Mouse (Mus musculus): ENCODE data around the gene Gatm. TPM values are rescaled to one million over a fixed set of nuclear protein-coding genes. Genes with fewer than 3 reads are reported as not detected.

Gene Gatm
- 4.2 and 5.9 TPM in 2 replicates for polyA plus RNA-seq (2011; ENCODE audit: insufficient read depth, insufficient read length, low read depth, missing spikeins)

DNA sequence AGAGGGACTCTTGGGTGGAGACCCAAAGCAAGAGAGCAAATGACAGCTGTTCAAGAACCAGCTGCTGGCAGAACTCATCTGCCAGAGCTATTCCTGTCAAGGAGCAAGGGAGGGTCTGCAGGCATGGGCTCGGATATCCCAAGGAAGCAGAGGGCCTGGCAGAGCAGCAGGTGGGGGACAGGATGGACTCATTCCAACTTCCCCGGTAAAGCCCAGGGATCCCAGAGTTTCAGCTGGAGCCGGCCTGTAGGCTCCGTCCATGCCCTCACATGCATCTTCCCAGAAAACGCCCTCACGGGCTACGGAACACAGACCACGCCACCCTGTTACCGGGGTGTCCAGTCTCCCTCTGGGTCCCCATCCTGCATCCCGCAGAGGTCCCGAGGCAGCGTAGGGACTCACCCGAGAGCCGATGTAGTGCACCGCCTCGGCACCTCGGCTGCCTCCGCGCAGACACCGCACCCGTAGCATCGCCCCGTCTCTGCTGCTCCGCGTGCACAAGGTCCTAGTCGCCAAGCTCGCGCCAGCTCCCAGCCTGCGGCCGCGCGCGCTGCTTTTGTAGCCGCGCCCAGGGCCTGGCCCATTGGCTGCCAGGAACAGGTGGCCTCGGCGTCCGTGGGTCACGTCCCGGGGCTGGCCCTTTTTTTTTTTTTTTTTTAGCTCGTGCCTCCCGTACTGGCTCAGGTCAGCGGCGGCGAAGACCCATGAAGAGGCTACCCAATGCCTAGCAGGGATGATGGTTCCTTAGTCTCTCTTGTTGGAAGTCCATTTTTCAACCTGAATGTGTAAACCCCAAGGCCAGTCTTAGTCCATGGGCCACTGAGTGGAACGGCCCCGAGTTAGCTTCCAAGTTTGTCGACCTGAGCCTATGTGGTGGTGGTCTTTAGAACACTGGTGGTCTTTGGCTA, at the start of gene Gatm:
Gatm (minus strand) TSS at position 558 of the 908 bp plus-strand sequence.
- peak within 1 kb of the TSS; percentile 62 for H3K4me3 ChIP-seq (ENCODE audit: low read depth, low read length)
- H3K27me3 ChIP-seq (ENCODE audit: control insufficient read depth, insufficient read depth, low read length, poor library complexity, severe bottlenecking) = peaks cover 8% of the 10 kb centered on the region
- no peaks in the 10 kb centered on the region for H3K9me3 ChIP-seq (replicated peaks; ENCODE audit: control insufficient read depth, insufficient read depth, low read length, poor library complexity, severe bottlenecking)
- no peaks in the 10 kb centered on the region for H3K4me1 ChIP-seq (ENCODE audit: control insufficient read depth, insufficient read depth, low read length)
- no peak for TF ChIP-seq CTCF (IDR thresholded peaks at IDR 0.05; ENCODE audit: low read depth, low read length)
- no peak for TF ChIP-seq EP300 (IDR thresholded peaks at IDR 0.05; ENCODE audit: insufficient read depth, low read depth, low read length)
- TF ChIP-seq POLR2A (IDR thresholded peaks at IDR 0.05; ENCODE audit: insufficient read depth, low read length) = no peak
- H3K27ac ChIP-seq (ENCODE audit: insufficient read depth, low read length) = no peak within 1 kb of the TSS
- peak within 1 kb of the TSS; percentile 4; the same call in 1 of the 2 replicates for H3K9ac ChIP-seq (ENCODE audit: low read depth, poor library complexity, severe bottlenecking)
- H3K36me3 ChIP-seq (ENCODE audit: control insufficient read depth, insufficient read depth, low read length, poor library complexity, severe bottlenecking) = no peaks in the 10 kb centered on the region

DNA sequence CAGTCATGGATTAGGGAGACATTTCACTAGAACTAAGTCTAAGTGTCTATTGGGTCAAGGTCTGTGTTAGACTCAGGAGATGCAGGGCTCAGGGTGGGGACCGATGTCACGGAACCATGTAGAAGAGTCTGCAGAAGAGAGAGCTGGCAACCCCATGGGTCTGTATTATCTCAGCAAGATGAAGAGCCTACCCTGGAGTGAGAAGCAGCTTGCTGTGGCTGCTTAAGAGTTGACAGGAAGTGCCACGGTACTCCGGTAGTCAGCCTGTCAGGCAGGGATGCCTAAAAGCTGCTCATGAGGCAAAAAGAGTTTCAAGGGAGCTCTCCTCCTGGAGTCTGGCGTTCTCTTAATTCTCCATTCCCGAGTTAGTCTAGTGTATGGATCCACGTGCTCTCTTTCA, 48.7 kb upstream of the Gatm start:
- peaks cover 7% of the 10 kb centered on the region for H3K4me1 ChIP-seq (ENCODE audit: control insufficient read depth, insufficient read depth, low read length)
- no peak overlapping the region for H3K9ac ChIP-seq (ENCODE audit: low read depth, poor library complexity, severe bottlenecking)
- no peak overlapping the region; the same call in 1 of the 2 replicates for H3K27ac ChIP-seq (ENCODE audit: insufficient read depth, low read length)
- no peak for TF ChIP-seq EP300 (IDR thresholded peaks at IDR 0.05; ENCODE audit: insufficient read depth, low read depth, low read length)
- TF ChIP-seq CTCF (IDR thresholded peaks at IDR 0.05; ENCODE audit: low read depth, low read length) = no peak
- TF ChIP-seq POLR2A (IDR thresholded peaks at IDR 0.05; ENCODE audit: insufficient read depth, low read length) = no peak
- no peaks in the 10 kb centered on the region for H3K36me3 ChIP-seq (ENCODE audit: control insufficient read depth, insufficient read depth, low read length, poor library complexity, severe bottlenecking)
- no peaks in the 10 kb centered on the region for H3K27me3 ChIP-seq (ENCODE audit: control insufficient read depth, insufficient read depth, low read length, poor library complexity, severe bottlenecking)
- no peak overlapping the region for H3K4me3 ChIP-seq (ENCODE audit: low read depth, low read length)
- no peaks in the 10 kb centered on the region for H3K9me3 ChIP-seq (replicated peaks; ENCODE audit: control insufficient read depth, insufficient read depth, low read length, poor library complexity, severe bottlenecking)

DNA sequence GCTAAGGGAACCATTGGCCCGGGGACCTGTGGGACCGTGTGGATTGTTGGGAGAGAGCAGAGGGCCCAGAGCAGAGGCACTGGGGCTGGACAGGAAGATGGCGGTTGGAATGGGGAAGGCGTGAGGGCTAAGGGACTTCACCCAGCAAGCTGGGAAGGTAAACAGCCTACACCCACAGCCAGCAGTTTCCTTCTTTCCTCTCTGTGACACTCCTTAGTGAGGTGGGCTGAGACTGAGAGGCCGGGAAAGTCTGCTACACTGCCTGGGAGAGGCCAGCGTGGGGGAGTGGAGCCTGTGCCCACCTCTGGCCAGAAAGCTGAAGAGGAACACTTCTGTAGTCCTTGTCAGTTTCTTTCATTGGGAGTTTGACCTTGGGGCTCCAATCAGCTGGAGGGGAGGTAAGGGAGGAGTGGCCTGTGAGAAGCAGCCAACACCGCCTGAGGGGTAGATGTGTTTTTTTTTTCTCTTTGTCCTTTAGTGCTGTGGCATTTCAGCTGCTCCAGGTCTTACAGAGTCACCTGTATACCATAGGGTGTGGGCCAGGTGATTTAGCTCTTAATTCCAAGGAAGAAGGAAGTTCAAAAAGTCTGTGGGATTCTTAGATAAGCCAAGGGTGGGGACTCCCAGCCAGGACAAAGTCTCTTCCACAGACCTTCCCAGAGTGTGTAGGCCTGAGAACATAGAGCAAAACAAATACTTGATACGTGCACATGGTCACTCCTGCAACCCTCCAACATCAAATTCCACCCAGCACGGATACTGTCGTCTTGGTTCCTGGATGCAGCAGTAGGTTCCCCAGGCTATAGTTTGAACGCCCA, 46.8 kb upstream of the Gatm start:
- Histone ChIP-seq H3K36me3 (ENCODE audit: control insufficient read depth, insufficient read depth, low read length, poor library complexity, severe bottlenecking) (no peaks in the 10 kb centered on the region), H3K9ac (ENCODE audit: low read depth, poor library complexity, severe bottlenecking) (no peak overlapping the region), H3K27me3 (ENCODE audit: control insufficient read depth, insufficient read depth, low read length, poor library complexity, severe bottlenecking) (no peaks in the 10 kb centered on the region), H3K4me1 (ENCODE audit: control insufficient read depth, insufficient read depth, low read length) (peaks cover 7% of the 10 kb centered on the region), H3K27ac (ENCODE audit: insufficient read depth, low read length) (peak overlapping the region; percentile 35; the same call in 1 of the 2 replicates), H3K9me3 (replicated peaks; ENCODE audit: control insufficient read depth, insufficient read depth, low read length, poor library complexity, severe bottlenecking) (no peaks in the 10 kb centered on the region), H3K4me3 (ENCODE audit: low read depth, low read length) (no peak overlapping the region)
- TF ChIP-seq EP300 (IDR thresholded peaks at IDR 0.05; ENCODE audit: insufficient read depth, low read depth, low read length) (peak; percentile 76), POLR2A (IDR thresholded peaks at IDR 0.05; ENCODE audit: insufficient read depth, low read length) (no peak), CTCF (IDR thresholded peaks at IDR 0.05; ENCODE audit: low read depth, low read length) (no peak)

DNA sequence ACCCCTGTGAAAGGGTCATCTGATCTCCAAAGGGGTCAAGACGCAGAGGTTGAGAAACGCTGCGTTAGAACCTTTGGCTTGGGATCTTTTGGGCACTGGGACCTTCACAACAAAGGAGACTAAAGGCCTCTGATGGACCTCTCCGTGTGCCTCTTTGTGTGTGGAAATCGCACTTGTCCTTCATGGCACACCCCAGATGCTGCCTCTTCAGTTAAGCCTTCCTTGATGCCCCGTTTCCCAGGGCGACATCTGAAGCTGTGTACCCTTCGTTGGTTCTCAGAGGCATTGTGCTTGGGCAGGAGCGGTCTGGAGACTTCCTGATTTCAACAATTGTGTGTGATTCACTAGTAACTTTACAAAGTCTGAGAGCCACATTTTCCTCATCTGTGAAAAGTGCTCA, 45.7 kb upstream of the Gatm start:
- no peaks in the 10 kb centered on the region for H3K27me3 ChIP-seq (ENCODE audit: control insufficient read depth, insufficient read depth, low read length, poor library complexity, severe bottlenecking)
- no peak for TF ChIP-seq POLR2A (IDR thresholded peaks at IDR 0.05; ENCODE audit: insufficient read depth, low read length)
- TF ChIP-seq CTCF (IDR thresholded peaks at IDR 0.05; ENCODE audit: low read depth, low read length) = no peak
- no peak for TF ChIP-seq EP300 (IDR thresholded peaks at IDR 0.05; ENCODE audit: insufficient read depth, low read depth, low read length)
- no peaks in the 10 kb centered on the region for H3K36me3 ChIP-seq (ENCODE audit: control insufficient read depth, insufficient read depth, low read length, poor library complexity, severe bottlenecking)
- no peak overlapping the region for H3K4me3 ChIP-seq (ENCODE audit: low read depth, low read length)
- H3K9me3 ChIP-seq (replicated peaks; ENCODE audit: control insufficient read depth, insufficient read depth, low read length, poor library complexity, severe bottlenecking) = no peaks in the 10 kb centered on the region
- H3K27ac ChIP-seq (ENCODE audit: insufficient read depth, low read length) = no peak overlapping the region
- H3K9ac ChIP-seq (ENCODE audit: low read depth, poor library complexity, severe bottlenecking) = no peak overlapping the region
- H3K4me1 ChIP-seq (ENCODE audit: control insufficient read depth, insufficient read depth, low read length) = peaks cover 9% of the 10 kb centered on the region

DNA sequence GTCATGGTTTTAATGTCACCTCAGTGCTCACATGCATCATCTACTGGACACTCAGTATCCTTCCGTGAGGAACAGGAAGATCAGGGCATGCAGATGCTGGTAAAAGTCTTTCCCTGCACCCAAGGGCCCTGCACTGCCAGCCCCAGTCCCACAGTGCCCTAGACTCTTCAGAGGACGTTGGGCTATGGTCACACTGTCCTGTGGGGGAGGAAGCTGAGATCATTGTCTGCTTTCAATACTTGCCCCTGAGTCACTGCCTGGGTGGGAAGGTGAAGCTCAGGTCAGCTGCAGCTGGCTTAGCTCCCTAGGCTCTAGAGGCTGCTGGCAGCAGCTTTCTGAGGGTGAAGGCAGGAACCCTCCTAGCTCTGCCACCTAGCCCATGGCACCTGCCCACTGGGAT, 44.9 kb upstream of the Gatm start:
- H3K27me3 ChIP-seq (ENCODE audit: control insufficient read depth, insufficient read depth, low read length, poor library complexity, severe bottlenecking) = no peaks in the 10 kb centered on the region
- no peaks in the 10 kb centered on the region for H3K36me3 ChIP-seq (ENCODE audit: control insufficient read depth, insufficient read depth, low read length, poor library complexity, severe bottlenecking)
- no peak overlapping the region for H3K9ac ChIP-seq (ENCODE audit: low read depth, poor library complexity, severe bottlenecking)
- no peak overlapping the region for H3K4me3 ChIP-seq (ENCODE audit: low read depth, low read length)
- TF ChIP-seq EP300 (IDR thresholded peaks at IDR 0.05; ENCODE audit: insufficient read depth, low read depth, low read length) (no peak), POLR2A (IDR thresholded peaks at IDR 0.05; ENCODE audit: insufficient read depth, low read length) (no peak), CTCF (IDR thresholded peaks at IDR 0.05; ENCODE audit: low read depth, low read length) (no peak)
- H3K4me1 ChIP-seq (ENCODE audit: control insufficient read depth, insufficient read depth, low read length) = peaks cover 11% of the 10 kb centered on the region
- no peak overlapping the region for H3K27ac ChIP-seq (ENCODE audit: insufficient read depth, low read length)
- no peaks in the 10 kb centered on the region for H3K9me3 ChIP-seq (replicated peaks; ENCODE audit: control insufficient read depth, insufficient read depth, low read length, poor library complexity, severe bottlenecking)

Measured in ES-Bruce4 (cell line).